Mouse (Mus musculus) erythroblast, embryonic 14.5 days (primary cell): ENCODE data around the gene Slc19a1. TPM values are rescaled to one million over a fixed set of nuclear protein-coding genes. Genes with fewer than 3 reads are reported as not detected.

Source experiments
- H3K27me3 ChIP-seq: 2 replicates; pipeline ENCODE4 v1.6.1; 2012; ENCODE audit warnings: inconsistent platforms; ENCODE audit not compliant: control insufficient read depth
- H3K36me3 ChIP-seq: 2 replicates; pipeline ENCODE4 v1.6.1; 2012; ENCODE audit warnings: mild to moderate bottlenecking, inconsistent platforms; ENCODE audit not compliant: control insufficient read depth
- H3K4me1 ChIP-seq: 2 replicates; pipeline ENCODE4 v1.6.1; 2012; ENCODE audit warnings: inconsistent platforms; ENCODE audit not compliant: control insufficient read depth
- H3K4me3 ChIP-seq: replicated peaks from 2 replicates; pipeline ENCODE3; 2012; ENCODE audit warnings: moderate library complexity, mild to moderate bottlenecking, inconsistent platforms
- H3K9me3 ChIP-seq: 2 replicates; pipeline ENCODE4 v1.6.1; 2012; ENCODE audit warnings: low read length, inconsistent platforms, mixed read lengths; ENCODE audit not compliant: control insufficient read depth
- GATA1 ChIP-seq: IDR thresholded peaks from 2 replicates; pipeline ENCODE4 v1.6.1; 2012; ENCODE audit warnings: low read length, inconsistent platforms, mixed read lengths
- TAL1 ChIP-seq: IDR thresholded peaks from 3 replicates; pipeline ENCODE4 v1.6.1; 2012; ENCODE audit warnings: low read length, inconsistent platforms, mixed read lengths
- polyA plus RNA-seq: library from polyadenylated mRNA; stranded (reverse); fragments of >175 nt; gene quantifications from 2 replicates; pipeline ENCODE4 v1.2.3, GENCODE M21; 2012

Slc19a1 gene
- polyA plus RNA-seq, 1 experiment: 0.96 TPM

DNA sequence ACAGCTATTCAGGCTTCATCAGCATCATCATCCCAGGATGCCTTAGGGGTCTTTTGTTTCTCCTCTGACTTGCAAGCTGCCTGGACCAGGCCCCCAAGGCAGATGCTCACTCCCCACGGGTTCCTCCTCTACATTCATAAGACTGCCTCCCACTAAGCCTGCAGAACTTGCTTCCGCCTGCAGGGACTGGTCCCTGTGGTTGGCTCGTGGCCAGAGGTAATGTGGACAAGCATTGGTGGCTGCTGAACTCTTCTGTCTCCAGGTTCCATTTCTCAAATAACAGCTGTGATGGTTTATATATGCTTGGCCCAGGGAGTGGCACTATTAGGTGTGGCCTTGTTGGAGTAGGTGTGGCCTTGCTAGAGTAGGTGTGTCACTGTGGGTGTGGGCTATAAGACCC, 29.4 kb downstream of the Slc19a1 start:
- H3K4me3 ChIP-seq: no peak overlapping the region
- H3K27me3 ChIP-seq: no peaks in the 10 kb centered on the region
- peaks cover 7% of the 10 kb centered on the region; the same call in 1 of the 2 replicates for H3K36me3 ChIP-seq
- H3K9me3 ChIP-seq: no peaks in the 10 kb centered on the region
- TF ChIP-seq GATA1 (no peak), TAL1 (no peak)
- H3K4me1 ChIP-seq: peaks cover 13% of the 10 kb centered on the region

- Histone ChIP-seq H3K27me3 (no peaks in the 10 kb centered on the region), H3K4me3 (no peak overlapping the region), H3K4me1 (peaks cover 22% of the 10 kb centered on the region), H3K36me3 (peaks cover 15% of the 10 kb centered on the region; the same call in 1 of the 2 replicates), H3K9me3 (no peaks in the 10 kb centered on the region)
- TF ChIP-seq GATA1: no peak
- no peak for TF ChIP-seq TAL1
Measured at GRCm38 (mm10) chr10:77062393-77063010, 30.5 kb downstream of the Slc19a1 start.

DNA sequence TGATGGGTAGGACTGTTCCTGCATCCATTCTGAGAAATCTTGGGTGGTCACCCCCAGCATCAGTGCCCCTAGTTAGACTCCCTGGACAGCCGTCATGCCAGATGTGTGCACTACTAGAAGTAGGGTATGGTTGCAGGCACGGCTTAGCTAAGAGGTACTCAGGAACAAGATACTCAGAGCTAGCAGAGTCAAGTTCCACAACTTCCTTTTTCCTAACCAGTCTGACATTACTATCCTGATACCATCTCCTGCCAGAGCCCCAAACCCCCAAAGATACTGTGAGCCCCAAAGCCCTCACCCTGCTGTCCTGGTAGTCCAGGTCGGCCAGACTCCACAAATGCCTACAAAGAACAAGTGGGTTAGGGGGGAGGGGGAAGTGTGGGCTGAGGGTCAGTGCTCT, 32.2 kb downstream of the Slc19a1 start:
- H3K4me1 ChIP-seq: peaks cover 38% of the 10 kb centered on the region
- peaks cover 19% of the 10 kb centered on the region; the same call in 1 of the 2 replicates for H3K36me3 ChIP-seq
- no peaks in the 10 kb centered on the region for H3K27me3 ChIP-seq
- H3K9me3 ChIP-seq: no peaks in the 10 kb centered on the region
- TF ChIP-seq GATA1 (no peak), TAL1 (no peak)
- H3K4me3 ChIP-seq: no peak overlapping the region

DNA sequence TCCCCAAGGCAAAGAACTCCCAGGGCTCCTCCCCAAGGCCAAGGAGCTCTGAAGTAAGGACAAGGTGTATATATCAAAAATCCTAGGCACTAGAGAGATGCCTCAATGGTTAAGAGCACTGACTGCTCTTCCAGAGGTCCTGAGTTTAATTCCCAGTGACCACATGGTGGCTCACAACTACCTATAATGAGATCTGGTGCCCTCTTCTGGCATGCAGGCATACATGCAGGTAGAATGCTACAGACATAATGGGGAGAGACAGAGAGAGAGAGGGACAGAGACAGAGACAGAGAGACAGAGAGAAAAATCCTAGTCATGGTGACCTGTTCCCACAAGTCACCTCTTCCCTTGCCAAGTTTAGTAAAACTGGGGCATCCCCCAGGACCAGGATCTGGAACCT, 32.6 kb downstream of the Slc19a1 start:
- H3K9me3 ChIP-seq: no peaks in the 10 kb centered on the region
- H3K4me3 ChIP-seq: no peak overlapping the region
- H3K27me3 ChIP-seq: no peaks in the 10 kb centered on the region
- H3K4me1 ChIP-seq: peaks cover 42% of the 10 kb centered on the region
- H3K36me3 ChIP-seq: peaks cover 23% of the 10 kb centered on the region; the same call in 1 of the 2 replicates
- TF ChIP-seq TAL1 (no peak), GATA1 (no peak)

GRCm38 (mm10) chr10:77068469-77068868, 36.4 kb downstream of the Slc19a1 start:
- H3K36me3 ChIP-seq: peaks cover 26% of the 10 kb centered on the region; the same call in 1 of the 2 replicates
- peak; percentile 27; the same call in 2 of the 3 replicates for TF ChIP-seq TAL1
- no peak for TF ChIP-seq GATA1
- H3K4me3 ChIP-seq: no peak overlapping the region
- no peaks in the 10 kb centered on the region for H3K27me3 ChIP-seq
- H3K9me3 ChIP-seq: no peaks in the 10 kb centered on the region
- H3K4me1 ChIP-seq: peaks cover 39% of the 10 kb centered on the region

DNA sequence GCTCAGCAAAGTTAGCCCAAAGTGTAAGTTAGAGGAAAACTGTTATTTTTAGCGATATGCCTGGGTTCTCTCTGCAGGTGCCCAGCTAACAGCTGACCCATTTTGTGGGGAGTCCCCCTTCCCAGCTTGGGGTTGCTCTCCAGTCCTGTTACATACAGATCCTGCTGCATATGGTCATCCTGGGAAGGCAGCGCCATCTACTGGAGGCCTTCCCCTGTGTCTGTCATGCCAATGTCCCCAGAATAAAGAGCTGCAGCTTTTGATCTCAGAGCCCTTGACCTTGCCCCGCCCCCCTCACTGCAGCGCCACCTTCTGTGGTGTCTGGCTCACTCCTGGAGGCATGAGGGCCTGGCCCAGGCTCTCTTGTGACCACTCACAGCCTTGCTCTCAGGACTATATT, 38.0 kb downstream of the Slc19a1 start:
- Histone ChIP-seq H3K9me3 (no peaks in the 10 kb centered on the region), H3K4me1 (peaks cover 39% of the 10 kb centered on the region), H3K27me3 (no peaks in the 10 kb centered on the region), H3K4me3 (no peak overlapping the region), H3K36me3 (peaks cover 22% of the 10 kb centered on the region; the same call in 1 of the 2 replicates)
- TF ChIP-seq GATA1 (no peak), TAL1 (no peak)

- Histone ChIP-seq H3K36me3 (peaks cover 10% of the 10 kb centered on the region; the same call in 1 of the 2 replicates), H3K27me3 (no peaks in the 10 kb centered on the region), H3K4me3 (no peak overlapping the region), H3K9me3 (no peaks in the 10 kb centered on the region), H3K4me1 (peaks cover 12% of the 10 kb centered on the region)
- TF ChIP-seq TAL1 (no peak), GATA1 (no peak)
Measured at GRCm38 (mm10) chr10:77074276-77074974, 42.4 kb downstream of the Slc19a1 start.

GRCm38 (mm10) chr10:77078456-77078855, 46.4 kb downstream of the Slc19a1 start:
- Histone ChIP-seq H3K4me3 (no peak overlapping the region), H3K36me3 (peaks cover 11% of the 10 kb centered on the region; the same call in 1 of the 2 replicates)

DNA sequence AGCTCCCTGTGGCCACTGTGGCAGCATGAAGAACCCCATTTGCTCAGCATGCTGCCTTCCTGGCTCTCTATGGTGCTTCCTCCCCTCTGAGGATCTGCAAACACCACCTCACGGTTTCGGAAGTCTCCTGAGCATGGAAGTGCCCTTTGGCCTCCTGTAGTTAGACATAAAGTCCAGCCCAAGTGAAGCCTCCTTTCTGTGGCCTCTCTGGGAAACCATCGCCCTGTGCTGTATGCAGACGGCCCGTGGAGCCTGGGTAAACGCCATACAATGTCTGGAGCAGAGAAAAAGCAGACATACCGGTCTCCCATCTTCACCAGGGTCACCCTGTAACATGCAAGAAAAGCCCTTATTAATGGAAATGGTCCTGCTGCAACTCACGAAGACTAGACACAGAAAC, 46.9 kb downstream of the Slc19a1 start:
- no peak for TF ChIP-seq GATA1
- TF ChIP-seq TAL1: no peak
- peaks cover 13% of the 10 kb centered on the region; the same call in 1 of the 2 replicates for H3K36me3 ChIP-seq
- no peaks in the 10 kb centered on the region for H3K27me3 ChIP-seq
- H3K4me3 ChIP-seq: no peak overlapping the region
- no peaks in the 10 kb centered on the region for H3K4me1 ChIP-seq
- H3K9me3 ChIP-seq: no peaks in the 10 kb centered on the region

More at GRCm38 (mm10) chr10:77078456-77078855, 46.4 kb downstream of the Slc19a1 start:
- TF ChIP-seq TAL1: no peak
- no peak for TF ChIP-seq GATA1
- H3K9me3 ChIP-seq: no peaks in the 10 kb centered on the region
- H3K27me3 ChIP-seq: no peaks in the 10 kb centered on the region
- H3K4me1 ChIP-seq: no peaks in the 10 kb centered on the region
